ENCODE assay signal across 8 mouse cellular contexts in the genomic region with DNA sequence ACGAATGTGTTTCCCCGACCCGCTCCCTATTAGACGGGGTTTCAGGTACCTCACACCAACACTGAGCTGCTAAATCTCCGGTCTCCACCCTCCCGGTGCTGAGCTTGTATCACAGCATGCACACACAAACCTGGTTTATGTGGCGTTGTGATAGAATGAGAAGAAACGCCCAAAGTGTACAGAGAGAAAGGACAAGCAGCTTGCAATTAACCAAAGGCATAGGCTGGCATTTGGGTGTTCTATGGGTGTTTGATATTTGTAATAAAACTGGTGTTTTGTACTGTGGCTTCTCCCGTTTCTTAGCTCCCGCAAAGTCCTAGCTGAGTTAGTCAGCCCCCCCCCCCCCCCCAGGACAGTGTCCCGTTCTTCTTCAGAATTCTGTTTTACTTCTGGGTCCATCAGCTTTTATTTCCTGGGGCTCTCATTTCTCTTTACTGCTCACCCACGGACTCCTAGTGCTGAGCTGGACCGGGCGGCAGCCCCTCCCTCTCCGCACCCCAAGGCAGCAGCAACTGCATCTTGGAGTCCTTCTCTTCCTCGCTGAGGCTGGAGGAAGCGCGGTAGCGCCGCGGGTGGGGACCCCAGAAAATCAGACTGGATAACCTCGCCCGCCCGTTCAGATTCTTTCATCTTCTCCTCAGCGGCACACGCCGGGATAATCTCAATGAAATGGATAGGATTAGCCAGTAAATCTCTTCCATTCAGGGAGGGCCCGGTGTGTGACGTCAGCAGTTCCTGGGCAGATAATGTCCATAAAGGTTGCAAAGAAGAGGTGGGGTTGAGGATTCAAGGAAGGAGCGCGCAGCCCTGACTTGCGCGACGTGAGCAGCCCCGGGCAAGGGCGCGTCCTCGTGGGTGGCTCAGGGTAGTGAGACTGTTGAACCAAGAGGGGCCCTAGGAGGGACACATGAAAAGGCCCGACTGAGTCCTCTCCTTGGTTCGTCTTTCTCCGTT. TPM values are rescaled to one million over a fixed set of nuclear protein-coding genes. Genes with fewer than 3 reads are reported as not detected.
DNase-seq lines count a peak whose midpoint lies in the region; ATAC-seq and TF ChIP-seq lines count a peak whose summit lies in the region.

A gene (plus strand): TSS at position 781 of the 954 bp plus-strand sequence.

- H3K36me3 ChIP-seq in forebrain, embryonic 10.5 days (replicated peaks) = no peaks in the 10 kb centered on the region
- no peaks in the 10 kb centered on the region for H3K36me3 ChIP-seq in heart, embryonic 14.5 days (ENCODE audit: control insufficient read depth, insufficient read depth, low read length)
- no peaks in the 10 kb centered on the region for H3K36me3 ChIP-seq in liver, embryonic 11.5 days (ENCODE audit: control insufficient read depth, insufficient read depth, low read length)
- no peaks in the 10 kb centered on the region for H3K36me3 ChIP-seq in myocyte (ENCODE audit: control insufficient read depth, insufficient read depth)

- peak within 1 kb of the TSS; percentile 85 for H3K4me3 ChIP-seq in brown adipose tissue, adult 24 weeks (ENCODE audit: insufficient read depth, low read depth, low read length)
- H3K4me3 ChIP-seq in forebrain, embryonic 10.5 days = peak within 1 kb of the TSS; percentile 44
- H3K4me3 ChIP-seq in heart, embryonic 14.5 days (ENCODE audit: control insufficient read depth in 1 of 2, insufficient read depth in 1 of 2, low read depth in 1 of 2, low read length in 2 of 2) = peak within 1 kb of the TSS; percentile 43 to 44
- peak within 1 kb of the TSS; percentile 46 for H3K4me3 ChIP-seq in liver, embryonic 11.5 days (ENCODE audit: low read depth, low read length)
- peak within 1 kb of the TSS; percentile 7 for H3K4me3 ChIP-seq in myocyte

- H3K27me3 ChIP-seq in forebrain, embryonic 10.5 days (ENCODE audit: poor library complexity, severe bottlenecking) = peaks cover 96% of the 10 kb centered on the region
- peaks cover 88% of the 10 kb centered on the region for H3K27me3 ChIP-seq in heart, embryonic 14.5 days (ENCODE audit: control insufficient read depth, insufficient read depth, low read length)
- H3K27me3 ChIP-seq in liver, embryonic 11.5 days (replicated peaks; ENCODE audit: control insufficient read depth, insufficient read depth, low read length) = peaks cover 79% of the 10 kb centered on the region
- peaks cover 63% of the 10 kb centered on the region for H3K27me3 ChIP-seq in myocyte (ENCODE audit: control insufficient read depth, insufficient read depth, insufficient read length)

- H3K9me3 ChIP-seq in forebrain, embryonic 10.5 days = no peaks in the 10 kb centered on the region
- H3K9me3 ChIP-seq in heart, embryonic 14.5 days (ENCODE audit: control insufficient read depth, low read length) = no peaks in the 10 kb centered on the region
- no peaks in the 10 kb centered on the region for H3K9me3 ChIP-seq in liver, embryonic 11.5 days (ENCODE audit: control insufficient read depth, low read length)

- H3K79me2 ChIP-seq in myocyte (ENCODE audit: control insufficient read depth, insufficient read depth) = no peaks in the 10 kb centered on the region

- peak; percentile 90 for DNase-seq in CD4-positive, CD25-positive, alpha-beta regulatory T cell, adult 2 months (ENCODE audit: low read depth, low spot score)
- DNase-seq in forebrain, embryonic 10.5 days (ENCODE audit: extremely low spot score, low spot score) = peak; percentile 83
- DNase-seq in kidney, postnatal 10 days = peak; percentile 95
- peak; percentile 73 for DNase-seq in liver, embryonic 11.5 days (ENCODE audit: low spot score)
- peak; percentile 78 to 89 for DNase-seq in spleen, postnatal 4 days (ENCODE audit: low spot score in 2 of 2)

- H3ac ChIP-seq in myocyte (ENCODE audit: control insufficient read depth, insufficient read length) = no peak within 1 kb of the TSS

- peak within 1 kb of the TSS; percentile 76 for H3K4me2 ChIP-seq in heart, embryonic 14.5 days (ENCODE audit: low read length)
- H3K4me2 ChIP-seq in liver, embryonic 11.5 days = peak within 1 kb of the TSS; percentile 63
- H3K4me2 ChIP-seq in myocyte (ENCODE audit: low read depth) = peak within 1 kb of the TSS; percentile 64

- no peaks in the 10 kb centered on the region; the same call in 1 of the 2 replicates for H3K4me1 ChIP-seq in brown adipose tissue, adult 24 weeks (ENCODE audit: control insufficient read depth, insufficient read depth, insufficient read length, low read length)
- H3K4me1 ChIP-seq in forebrain, embryonic 10.5 days = peaks cover 22% of the 10 kb centered on the region
- peaks cover 4 to 16% of the 10 kb centered on the region in 2 experiments; a peak in 3 of 4 replicates for H3K4me1 ChIP-seq in heart, embryonic 14.5 days (ENCODE audit: control insufficient read depth in 2 of 2, insufficient read depth in 2 of 2, low read length in 2 of 2)
- peaks cover 11% of the 10 kb centered on the region for H3K4me1 ChIP-seq in liver, embryonic 11.5 days (replicated peaks; ENCODE audit: control insufficient read depth, insufficient read depth, low read length)

- ATAC-seq in heart, embryonic 14.5 days (ENCODE audit: insufficient number of reproducible peaks, insufficient read depth, low FRiP score, low read depth) = peak; percentile 66
- ATAC-seq in liver, embryonic 11.5 days (replicated peaks; ENCODE audit: low FRiP score) = no peak; the same call in 1 of the 2 replicates

- peak within 1 kb of the TSS; percentile 61 for H3K9ac ChIP-seq in heart, embryonic 14.5 days (ENCODE audit: low read length)
- peak within 1 kb of the TSS; percentile 37; the same call in 1 of the 2 replicates for H3K9ac ChIP-seq in liver, embryonic 11.5 days (ENCODE audit: low read depth, low read length)

- WGBS in forebrain, embryonic 10.5 days = 4% methylated on average over 41 of the region's 41 CpGs
- WGBS in heart, embryonic 14.5 days = 5% methylated on average over 41 of the region's 41 CpGs
- WGBS in liver, embryonic 11.5 days = 5% methylated on average over 41 of the region's 41 CpGs

- H3K27ac ChIP-seq in brown adipose tissue, adult 24 weeks (replicated peaks; ENCODE audit: low read depth, low read length) = peak within 1 kb of the TSS; percentile 58
- H3K27ac ChIP-seq in forebrain, embryonic 10.5 days = no peak within 1 kb of the TSS
- no peak within 1 kb of the TSS for H3K27ac ChIP-seq in heart, embryonic 14.5 days (replicated peaks in 1 of 2; ENCODE audit: control insufficient read depth in 1 of 2, insufficient read depth in 1 of 2, low read depth in 2 of 2, low read length in 2 of 2)
- no peak within 1 kb of the TSS for H3K27ac ChIP-seq in liver, embryonic 11.5 days (ENCODE audit: low read depth, low read length)

- no peak for TF ChIP-seq POLR2A in myocyte (IDR thresholded peaks at IDR 0.05; ENCODE audit: insufficient read length, low read depth)

TF ChIP-seq in myocyte, 11 proteins besides CTCF, POLR2A, EP300 and RAD21:
- no peak for TF ChIP-seq MAX (IDR thresholded peaks at IDR 0.05; ENCODE audit: low read depth)
- TF ChIP-seq TCF12 (IDR thresholded peaks at IDR 0.05; ENCODE audit: insufficient read depth, poor library complexity, severe bottlenecking) = no peak
- TF ChIP-seq CEBPB (IDR thresholded peaks at IDR 0.05; ENCODE audit: insufficient read depth, poor library complexity, severe bottlenecking) = no peak
- TF ChIP-seq TCF3 (IDR thresholded peaks at IDR 0.05; ENCODE audit: insufficient read length, low read depth) = no peak
- TF ChIP-seq MYOD1 (IDR thresholded peaks at IDR 0.05; ENCODE audit: control insufficient read depth in 1 of 3, insufficient read length in 2 of 3, low read depth in 2 of 3) = no peak
- TF ChIP-seq E2F4 (IDR thresholded peaks at IDR 0.05; ENCODE audit: insufficient read depth) = no peak
- TF ChIP-seq USF1 (IDR thresholded peaks at IDR 0.05; ENCODE audit: low read depth) = no peak
- no peak for TF ChIP-seq POLR2AphosphoS2 (IDR thresholded peaks at IDR 0.05; ENCODE audit: insufficient read length, low read depth)
- TF ChIP-seq SRF (IDR thresholded peaks at IDR 0.05; ENCODE audit: control insufficient read depth, insufficient read length, low read depth) = no peak
- no peak for TF ChIP-seq MYOG (IDR thresholded peaks at IDR 0.05; ENCODE audit: control insufficient read depth in 1 of 3, insufficient read depth in 1 of 3, insufficient read length in 2 of 3, low read depth in 2 of 3)
- no peak for TF ChIP-seq REST (IDR thresholded peaks at IDR 0.05; ENCODE audit: insufficient read depth, insufficient read length)

RNA-seq across cellular contexts. Expression of the gene that starts here (rescaled TPM):
- polyA plus RNA-seq in brown adipose tissue, adult 24 weeks (2012; ENCODE audit: insufficient read depth, insufficient read length, missing spikeins) = 20.2 and 21.9 TPM in 2 replicates
- 1.2 and 1.3 TPM in 2 replicates for polyA plus RNA-seq in forebrain, embryonic 10.5 days (2016; fragmentation: Nextera tagmentation; extraction: Ambion mirVana)
- 4.4 and 4.6 TPM in 2 replicates for polyA plus RNA-seq in heart, embryonic 14.5 days (2014; fragmentation: Nextera tagmentation; extraction: Ambion mirVana)
- polyA plus RNA-seq in liver, embryonic 11.5 days (2014; fragmentation: Nextera tagmentation; extraction: Ambion mirVana) = 8.4 and 10.3 TPM in 2 replicates
- 0.44 TPM for polyA plus RNA-seq in myocyte (2012; fragmentation: generic; extraction: Trizol)

Comparison
In these comparisons a context has a peak if more than half of its experiments do, and no peak if none do; other contexts are left out.
1. H3K4me3 ChIP-seq: peak in every context shown above with its lines; median percentile 85 in brown adipose tissue, adult 24 weeks; 46 in liver, embryonic 11.5 days; 44 in forebrain, embryonic 10.5 days; 44 in heart, embryonic 14.5 days; 7 in myocyte.